Mouse (Mus musculus) liver, postnatal 0 days (tissue): ENCODE measurements around the gene Anxa5. TPM values are rescaled to one million over a fixed set of nuclear protein-coding genes. Genes with fewer than 3 reads are reported as not detected.

ENCODE experiments used
- ATAC-seq: fragments of 200-750 bp; cut with Nextera tagmentation; 2 replicates; pipeline ENCODE4 v1.8.0; 2017; ENCODE audit warnings: mild to moderate bottlenecking, moderate library complexity
- DNase-seq: peaks from one replicate; pipeline ENCODE4 v3.0.0-alpha.2; 2016
- H3K27ac ChIP-seq: fragments of 300-500 bp; sonication (generic); 2 replicates; pipeline ENCODE4 v1.5.1; 2014; ENCODE audit warnings: antibody characterized with exemption, moderate library complexity, mild to moderate bottlenecking, low read depth
- H3K27me3 ChIP-seq: fragments of 300-500 bp; sonication (generic); 2 replicates; pipeline ENCODE4 v1.6.1; 2014; ENCODE audit warnings: low read length, control low read depth, mixed read lengths; ENCODE audit not compliant: insufficient read depth
- H3K36me3 ChIP-seq: fragments of 300-500 bp; sonication (generic); replicated peaks from 2 replicates; pipeline ENCODE4 v1.6.1; 2014; ENCODE audit warnings: mild to moderate bottlenecking, control low read depth, low read length, moderate library complexity, mixed read lengths; ENCODE audit not compliant: insufficient read depth
- H3K4me1 ChIP-seq: fragments of 300-500 bp; sonication (generic); 2 replicates; pipeline ENCODE4 v1.6.1; 2014; ENCODE audit warnings: antibody characterized with exemption, mild to moderate bottlenecking, control low read depth; ENCODE audit not compliant: insufficient read depth
- H3K4me2 ChIP-seq: fragments of 300-500 bp; sonication (generic); 2 replicates; pipeline ENCODE4 v1.6.1; 2014; ENCODE audit warnings: low read depth, mild to moderate bottlenecking, low read length, moderate library complexity, mixed read lengths
- H3K4me3 ChIP-seq: fragments of 300-500 bp; sonication (generic); 2 replicates; pipeline ENCODE4 v1.5.1; 2014; ENCODE audit warnings: low read depth, low read length
- H3K9ac ChIP-seq: fragments of 300-500 bp; sonication (generic); replicated peaks from 2 replicates; pipeline ENCODE4 v1.6.1; 2014; ENCODE audit warnings: mild to moderate bottlenecking, moderate library complexity
- H3K9me3 ChIP-seq: fragments of 300-500 bp; sonication (generic); 2 replicates; pipeline ENCODE4 v1.6.1; 2016; ENCODE audit warnings: mild to moderate bottlenecking, control low read depth, low read length, mixed read lengths
- CTCF ChIP-seq: sonication (generic); IDR thresholded peaks from 2 replicates; pipeline ENCODE4 v1.5.1; 2016; ENCODE audit warnings: antibody characterized with exemption, low read depth
- EP300 ChIP-seq: IDR thresholded peaks from 2 replicates; pipeline ENCODE4 v1.6.1; 2016; ENCODE audit warnings: antibody characterized with exemption, low read depth, mild to moderate bottlenecking
- WGBS: fragments of 180-500 bp; shearing (Covaris S2); extraction: QIAGEN DNeasy Blood & Tissue Kit; methylation state at CpG from one replicate; pipeline ENCODE4 v1.1.7; 2014; ENCODE audit not compliant: insufficient replicate concordance; 5-methylcytosine and 5-hydroxymethylcytosine counted together
- polyA plus RNA-seq: library from polyadenylated mRNA; unstranded; fragments of >200 nt; fragmentation: Nextera tagmentation; extraction: Ambion mirVana; gene quantifications from 2 replicates; pipeline ENCODE4 v1.2.1, GENCODE M21; 2015

Gene Anxa5
- polyA plus RNA-seq, 1 experiment from 2014 or later: 59.1 TPM

- ATAC-seq (no peak), DNase-seq (no peak)
- no peak overlapping the region for H3K4me3 ChIP-seq
- no peak overlapping the region for H3K27ac ChIP-seq
- H3K27me3 ChIP-seq: no peaks in the 10 kb centered on the region
- H3K36me3 ChIP-seq: peaks cover 16% of the 10 kb centered on the region
- no peaks in the 10 kb centered on the region for H3K4me1 ChIP-seq
- H3K9me3 ChIP-seq: no peaks in the 10 kb centered on the region
- no peak overlapping the region for H3K4me2 ChIP-seq
- no peak for TF ChIP-seq EP300
- no peak for TF ChIP-seq CTCF
- H3K9ac ChIP-seq: no peak overlapping the region
- 87% methylated on average over 5 of the region's 5 CpGs for WGBS
Measured at GRCm38 (mm10) chr3:36461819-36462218, 13.9 kb downstream of the Anxa5 start.

- DNase-seq: no peak
- Histone ChIP-seq H3K9me3 (no peaks in the 10 kb centered on the region), H3K27ac (no peak overlapping the region), H3K36me3 (peaks cover 19% of the 10 kb centered on the region), H3K4me2 (no peak overlapping the region), H3K4me3 (no peak overlapping the region), H3K9ac (no peak overlapping the region), H3K4me1 (no peaks in the 10 kb centered on the region), H3K27me3 (no peaks in the 10 kb centered on the region)
- WGBS: 83% methylated on average over 7 of the region's 7 CpGs
- no peak for TF ChIP-seq CTCF
- TF ChIP-seq EP300: no peak
- no peak for ATAC-seq
Measured at GRCm38 (mm10) chr3:36460717-36461116, 15.0 kb downstream of the Anxa5 start.

- Histone ChIP-seq H3K4me3 (no peak overlapping the region), H3K4me2 (no peak overlapping the region), H3K9ac (no peak overlapping the region), H3K27me3 (no peaks in the 10 kb centered on the region), H3K36me3 (peaks cover 30% of the 10 kb centered on the region), H3K4me1 (no peaks in the 10 kb centered on the region), H3K27ac (no peak overlapping the region), H3K9me3 (no peaks in the 10 kb centered on the region)
- ATAC-seq: no peak
- DNase-seq: no peak
- TF ChIP-seq CTCF (no peak), EP300 (no peak)
- WGBS: 86% methylated on average over 3 of the region's 3 CpGs
Measured at GRCm38 (mm10) chr3:36455566-36455965, 20.1 kb downstream of the Anxa5 start.

- no peak for DNase-seq
- Histone ChIP-seq H3K4me2 (no peak overlapping the region), H3K27me3 (no peaks in the 10 kb centered on the region), H3K27ac (no peak overlapping the region), H3K4me3 (no peak overlapping the region), H3K4me1 (no peaks in the 10 kb centered on the region), H3K9me3 (no peaks in the 10 kb centered on the region), H3K9ac (no peak overlapping the region), H3K36me3 (peaks cover 34% of the 10 kb centered on the region)
- 90% methylated on average over 8 of the region's 8 CpGs for WGBS
- TF ChIP-seq CTCF: no peak
- ATAC-seq: no peak
Measured at GRCm38 (mm10) chr3:36455124-36455523, 20.6 kb downstream of the Anxa5 start.

GRCm38 (mm10) chr3:36452502-36452901 is 23.2 kb downstream of the Anxa5 start:
- no peak for DNase-seq
- Histone ChIP-seq H3K36me3 (peaks cover 30% of the 10 kb centered on the region), H3K9me3 (no peaks in the 10 kb centered on the region), H3K27me3 (no peaks in the 10 kb centered on the region), H3K27ac (no peak overlapping the region), H3K4me2 (no peak overlapping the region), H3K9ac (no peak overlapping the region), H3K4me1 (no peaks in the 10 kb centered on the region), H3K4me3 (no peak overlapping the region)
- ATAC-seq: no peak
- TF ChIP-seq EP300: no peak
- no peak for TF ChIP-seq CTCF
- 81% methylated on average over 1 of the region's 1 CpGs for WGBS

GRCm38 (mm10) chr3:36449292-36450165 is 26.2 kb downstream of the Anxa5 start:
- DNase-seq (no peak), ATAC-seq (peak; percentile 31; the same call in 1 of the 2 replicates)
- H3K4me2 ChIP-seq: no peak overlapping the region
- no peak overlapping the region for H3K4me3 ChIP-seq
- no peak overlapping the region for H3K27ac ChIP-seq
- H3K36me3 ChIP-seq: peaks cover 23% of the 10 kb centered on the region
- H3K4me1 ChIP-seq: no peaks in the 10 kb centered on the region
- TF ChIP-seq CTCF: no peak
- TF ChIP-seq EP300: no peak
- H3K27me3 ChIP-seq: no peaks in the 10 kb centered on the region
- H3K9ac ChIP-seq: no peak overlapping the region
- H3K9me3 ChIP-seq: no peaks in the 10 kb centered on the region
- 37% methylated on average over 20 of the region's 20 CpGs for WGBS
